Mouse (Mus musculus): ENCODE results near the gene C5ar2.

C5ar2 gene

DNA sequence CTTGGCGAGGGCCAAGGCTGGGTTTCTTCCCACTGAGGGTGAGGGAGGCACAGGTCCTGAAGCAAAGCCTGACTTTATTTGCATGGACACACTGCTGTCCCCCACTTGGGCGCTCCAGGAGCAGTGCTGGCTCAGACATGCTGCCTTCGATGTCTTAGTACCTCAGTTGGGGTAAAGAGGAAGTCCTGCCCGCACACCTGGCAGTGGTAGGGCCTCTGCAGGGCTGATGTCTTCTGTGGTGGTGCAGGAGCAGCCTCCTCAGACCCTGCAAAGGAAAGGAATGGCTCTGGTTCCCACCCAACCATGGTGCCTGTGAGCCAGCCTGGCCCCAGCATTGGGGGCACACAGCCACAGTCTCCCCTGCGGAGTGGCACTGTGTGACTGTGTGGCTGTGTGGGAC, 46.8 kb downstream of the C5ar2 start:
- DNase-seq (ENCODE audit: low spot score) = no peak

DNA sequence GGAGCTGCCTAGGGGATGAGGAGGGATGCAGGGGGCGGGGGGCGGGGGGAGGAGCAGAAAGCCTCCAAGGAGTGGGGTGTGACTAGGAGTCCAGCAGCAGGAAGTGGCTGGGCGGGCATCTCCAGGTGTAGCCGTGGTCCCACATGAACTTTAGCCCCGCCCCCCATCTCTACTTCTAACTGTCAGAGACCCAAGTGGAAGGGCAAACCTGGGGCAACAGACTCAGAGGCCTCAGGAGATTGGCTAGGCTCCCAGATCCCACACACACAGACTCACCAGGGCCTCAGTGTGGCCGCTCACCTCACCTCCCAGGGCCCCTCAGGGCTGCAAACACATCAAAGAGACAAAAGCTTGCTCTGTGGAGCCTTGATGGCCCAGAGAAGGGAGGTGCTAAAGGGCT, 47.3 kb downstream of the C5ar2 start:
- no peak for DNase-seq (ENCODE audit: low spot score)

DNA sequence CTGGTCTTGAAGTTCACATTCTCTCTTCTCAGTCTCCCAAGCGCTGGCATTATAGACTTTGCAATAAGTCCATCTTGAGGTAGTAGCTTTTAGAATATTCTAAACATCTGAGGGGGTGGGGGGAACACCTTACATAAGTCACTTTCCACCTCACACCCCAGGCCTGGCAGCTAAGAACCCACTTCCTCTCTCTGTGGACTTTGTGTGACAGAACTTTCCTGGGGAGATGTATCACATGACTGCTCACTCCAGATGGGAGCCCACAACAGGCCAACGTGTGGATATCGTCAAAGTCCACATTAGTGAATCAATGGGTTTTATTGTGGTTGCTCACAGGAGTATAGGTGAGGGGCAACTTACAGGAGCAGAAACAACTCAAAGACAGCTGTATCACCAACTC, 50.3 kb downstream of the C5ar2 start:
- no peak for DNase-seq (ENCODE audit: low spot score)

DNA sequence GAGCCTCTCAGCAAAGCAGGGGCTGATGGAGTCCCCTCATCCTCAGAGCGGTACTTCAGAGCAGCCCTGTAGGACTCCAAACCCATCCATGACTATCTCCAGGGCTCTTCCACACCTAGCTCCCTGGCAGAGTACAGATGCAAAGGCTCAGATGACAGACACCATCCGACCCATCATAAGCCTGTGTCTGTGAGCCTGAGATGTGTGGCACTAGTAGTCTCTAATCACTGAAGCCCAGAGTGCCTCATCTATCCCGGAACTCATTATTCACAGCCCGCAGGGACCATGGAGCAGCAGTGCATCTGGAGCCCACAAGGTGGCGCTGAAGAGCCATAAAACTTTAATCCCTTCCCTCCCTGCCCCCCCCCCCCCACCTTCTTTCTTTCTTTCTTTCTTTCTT, 51.6 kb downstream of the C5ar2 start:
- DNase-seq (ENCODE audit: low spot score) = peak; percentile 45

DNA sequence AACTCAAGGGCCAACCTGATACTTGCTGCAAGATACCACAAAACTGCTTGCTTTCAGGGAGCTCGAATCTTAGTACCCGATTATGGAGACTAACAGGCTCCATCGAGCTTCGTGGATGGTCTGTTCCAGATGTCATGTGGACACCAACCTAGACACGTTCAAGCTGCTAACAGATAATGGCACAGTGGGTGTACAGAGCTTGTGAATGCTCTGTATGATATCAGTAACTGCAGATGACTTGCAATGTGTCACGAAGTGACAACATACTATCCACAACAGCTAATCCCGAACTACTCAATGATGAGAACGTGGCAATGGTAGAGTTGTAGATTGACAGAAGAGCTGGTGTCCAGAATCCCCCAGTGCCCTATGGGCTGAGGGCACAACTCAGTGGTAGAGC, 56.5 kb downstream of the C5ar2 start:
- no peak for DNase-seq (ENCODE audit: low spot score)
